Mouse (Mus musculus): ENCODE measurements around the gene St8sia4.

DNA sequence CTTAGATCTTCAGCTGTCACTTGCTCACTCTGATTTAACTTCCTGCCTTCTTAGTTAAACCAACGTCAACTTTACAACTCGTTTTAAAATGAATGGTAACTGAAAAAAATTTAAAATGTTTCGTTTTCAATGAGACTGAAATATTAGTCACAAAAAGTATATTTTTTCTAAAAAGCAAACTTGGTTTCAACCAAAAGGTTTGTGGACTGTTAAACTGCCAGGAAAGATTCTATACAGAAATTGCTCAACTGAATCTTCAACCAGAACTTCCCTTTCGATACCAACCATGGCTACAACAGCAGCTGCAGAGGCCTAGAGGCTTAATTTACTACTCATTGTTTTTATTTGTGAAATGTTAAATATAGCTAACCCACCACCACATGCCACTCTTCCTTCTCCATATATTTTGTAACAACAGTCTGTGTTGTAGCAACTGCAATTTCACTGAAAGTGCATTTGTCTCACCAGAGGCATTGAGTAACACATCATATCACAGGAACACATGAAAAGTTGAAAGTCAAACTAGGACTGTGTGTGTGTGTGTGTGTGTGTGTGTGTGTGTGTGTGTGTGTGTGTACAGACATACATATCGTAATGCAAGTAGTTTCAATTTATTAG, 10.2 kb downstream of the St8sia4 start:
- no peak for TF ChIP-seq CTCF (IDR thresholded peaks at IDR 0.05; ENCODE audit: low read depth, low read length)
- no peak for TF ChIP-seq POLR2A (IDR thresholded peaks at IDR 0.05; ENCODE audit: insufficient read depth, low read length)
- TF ChIP-seq EP300 (IDR thresholded peaks at IDR 0.05; ENCODE audit: insufficient read depth, low read depth, low read length) = no peak

Data from ES-Bruce4 (cell line).